Mouse (Mus musculus) gonadal fat pad, adult 2 months (tissue): ENCODE results near the gene Limch1. TPM values are rescaled to one million over a fixed set of nuclear protein-coding genes. Genes with fewer than 3 reads are reported as not detected.

ENCODE experiments used
- DNase-seq: peaks from one replicate; pipeline ENCODE4 v3.0.0-alpha.2; 2012; ENCODE audit warnings: low read depth
- polyA plus RNA-seq: library from polyadenylated mRNA; depleted of rRNA; stranded (reverse); fragments of >200 nt; gene quantifications from 2 replicates; pipeline ENCODE4 v1.2.3, GENCODE M21; 2012

Limch1 gene
- polyA plus RNA-seq, 1 experiment, result 11.7 TPM

- no peak for DNase-seq
Measured at GRCm38 (mm10) chr5:66829505-66829904, 83.9 kb downstream of the Limch1 start.

- DNase-seq, result no peak
Measured at GRCm38 (mm10) chr5:66830206-66830605, 84.6 kb downstream of the Limch1 start.

- DNase-seq, result no peak
Measured at GRCm38 (mm10) chr5:66834756-66835155, 89.1 kb downstream of the Limch1 start.

GRCm38 (mm10) chr5:66836892-66837291 lies 91.3 kb downstream of the Limch1 start:
- DNase-seq, result no peak

- no peak for DNase-seq
Measured at GRCm38 (mm10) chr5:66841971-66842370, 96.3 kb downstream of the Limch1 start.

DNA sequence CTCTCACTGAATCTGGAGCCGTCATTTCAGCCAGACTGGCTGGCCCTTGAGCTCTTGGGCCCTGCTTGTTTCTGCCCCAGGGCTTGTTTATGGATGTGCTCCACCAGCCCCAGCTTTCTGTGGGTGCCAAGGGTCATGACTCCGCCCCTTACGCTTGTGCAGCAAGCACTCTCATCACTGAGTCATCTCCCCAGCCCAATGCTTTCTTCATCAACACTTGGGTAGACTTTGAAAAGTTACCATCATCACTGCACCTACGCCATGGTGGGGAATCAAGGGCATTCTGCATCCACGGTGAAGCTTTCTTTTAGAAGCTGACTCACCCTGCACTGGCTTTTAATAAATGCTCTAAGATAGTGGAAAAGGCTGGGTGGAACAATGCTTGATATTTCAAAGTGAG lies 97.1 kb downstream of the Limch1 start:
- no peak for DNase-seq

GRCm38 (mm10) chr5:66848136-66848535 lies 102.5 kb downstream of the Limch1 start:
- no peak for DNase-seq

- DNase-seq, result no peak
Measured at GRCm38 (mm10) chr5:66849148-66849547, 103.5 kb downstream of the Limch1 start.

- DNase-seq, result no peak
Measured at GRCm38 (mm10) chr5:66850721-66851251, 105.2 kb downstream of the Limch1 start.

DNA sequence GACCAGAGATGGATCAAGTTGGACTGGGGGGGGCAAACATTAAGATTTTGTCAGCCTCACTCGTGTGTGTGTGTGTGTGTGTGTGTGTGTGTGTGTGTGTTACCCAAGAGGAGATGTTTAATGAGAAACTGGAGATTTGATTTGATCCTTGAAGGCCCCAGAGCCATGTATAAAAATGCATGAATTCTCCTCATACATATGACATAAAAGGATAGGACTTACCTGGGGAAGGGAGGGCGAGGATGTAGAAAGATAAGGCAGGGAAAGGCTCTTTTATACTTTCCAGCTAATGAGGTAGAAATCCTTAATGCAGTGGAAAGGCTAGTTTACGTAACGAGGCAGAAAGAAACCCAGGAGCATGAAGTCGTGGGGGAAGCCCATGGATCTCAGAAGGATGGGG lies 106.1 kb downstream of the Limch1 start:
- DNase-seq, result no peak

- no peak for DNase-seq
Measured at GRCm38 (mm10) chr5:66854263-66854662, 108.6 kb downstream of the Limch1 start.

DNA sequence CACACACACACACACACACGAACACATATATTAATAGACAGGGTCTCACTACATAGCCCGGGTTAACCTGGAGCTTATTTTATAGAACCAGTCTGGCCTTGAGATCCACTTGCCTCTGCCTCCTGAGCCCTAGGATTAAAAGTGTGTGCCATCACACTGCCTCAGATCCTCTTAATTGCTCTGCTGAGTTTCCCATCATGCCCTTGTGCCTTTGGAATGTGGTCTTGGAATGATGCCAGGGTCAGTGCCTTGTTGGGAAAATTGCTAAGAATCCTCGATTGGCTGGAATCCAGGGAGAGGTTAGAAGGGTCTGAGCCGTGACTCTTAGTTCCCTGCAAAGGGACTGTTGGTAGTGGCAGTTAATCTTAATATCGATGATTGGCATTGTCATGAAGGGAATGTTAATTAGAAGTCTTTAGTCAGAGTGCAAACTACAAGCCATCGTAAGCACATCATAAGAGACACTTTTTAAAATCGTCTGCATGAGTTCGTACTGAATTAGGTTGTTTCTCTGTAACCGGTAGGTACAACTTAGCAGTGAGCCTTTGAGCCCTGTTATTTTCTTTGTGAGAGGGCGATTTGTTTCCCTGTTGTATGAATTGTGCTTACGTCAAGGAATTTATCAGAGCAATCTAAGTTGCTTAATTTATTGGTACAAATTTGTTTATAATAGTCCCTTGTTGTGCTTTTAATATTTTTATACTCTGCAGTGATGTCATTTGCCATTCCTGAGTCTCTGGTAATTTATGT lies 109.9 kb downstream of the Limch1 start:
- DNase-seq, result no peak

GRCm38 (mm10) chr5:66859506-66859905 lies 113.9 kb downstream of the Limch1 start:
- DNase-seq, result no peak

GRCm38 (mm10) chr5:66861232-66862035 lies 115.8 kb downstream of the Limch1 start:
- no peak for DNase-seq

DNA sequence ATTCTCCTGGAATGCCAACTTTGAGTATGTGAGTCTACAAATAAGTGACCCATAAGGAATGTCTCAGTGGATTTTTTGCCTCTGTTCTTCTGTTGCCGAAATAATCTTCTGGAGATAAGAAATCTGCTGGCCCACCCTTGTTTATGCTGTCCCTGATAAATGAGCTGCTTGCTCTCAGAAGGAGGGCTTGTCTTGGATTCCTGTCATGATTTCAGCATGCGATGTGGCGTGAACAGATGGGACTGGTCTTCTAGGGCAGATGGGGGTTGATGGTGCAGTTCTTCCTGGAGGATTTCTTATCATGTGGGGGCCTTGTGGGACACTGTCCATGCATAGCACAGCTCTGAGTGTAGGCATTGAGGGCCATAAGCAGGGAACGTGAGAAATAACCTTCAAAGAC lies 116.5 kb downstream of the Limch1 start:
- no peak for DNase-seq

DNA sequence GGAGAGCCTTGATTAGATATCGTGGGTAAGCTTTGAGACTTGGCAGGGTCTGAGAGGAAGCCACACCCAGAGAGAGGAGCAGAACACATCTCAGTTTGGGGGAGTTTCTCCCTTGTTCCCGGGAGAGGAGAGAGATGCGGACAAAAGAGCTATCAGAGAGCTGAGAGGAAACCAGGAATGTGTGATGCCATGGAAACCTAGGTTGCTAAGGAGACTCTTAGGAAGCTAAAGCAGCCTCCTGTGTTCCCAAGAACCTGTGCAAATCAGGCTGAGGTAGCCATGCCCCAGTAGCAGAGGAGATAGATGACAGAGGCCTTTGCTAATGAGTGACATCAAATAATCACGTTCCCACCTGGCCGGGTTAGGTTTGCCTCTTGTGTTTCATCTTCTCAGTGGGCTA lies 119.6 kb downstream of the Limch1 start:
- no peak for DNase-seq

- no peak for DNase-seq
Measured at GRCm38 (mm10) chr5:66866019-66866418, 120.4 kb downstream of the Limch1 start.

DNA sequence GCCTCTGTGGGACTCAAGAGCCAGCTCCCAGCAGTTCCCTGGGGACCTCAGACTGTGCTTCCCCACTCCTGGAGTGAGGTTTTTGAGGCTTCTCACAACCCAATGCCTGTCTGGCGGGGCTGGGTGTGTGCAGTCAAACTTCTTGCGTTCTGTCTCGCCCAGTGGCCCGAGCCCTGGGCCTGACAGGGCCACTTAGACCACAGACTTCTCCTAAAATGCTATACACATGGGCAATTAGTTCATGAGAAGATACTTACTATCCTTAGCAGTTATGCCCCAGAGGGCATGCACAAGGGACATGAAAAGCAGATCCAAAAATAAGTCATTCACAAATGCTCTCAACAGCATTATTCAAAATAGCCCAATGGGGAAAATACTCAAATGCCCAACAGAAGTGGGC lies 123.9 kb downstream of the Limch1 start:
- no peak for DNase-seq

GRCm38 (mm10) chr5:66871521-66872050 lies 126.0 kb downstream of the Limch1 start:
- no peak for DNase-seq

- no peak for DNase-seq
Measured at GRCm38 (mm10) chr5:66872053-66872452, 126.4 kb downstream of the Limch1 start.

DNA sequence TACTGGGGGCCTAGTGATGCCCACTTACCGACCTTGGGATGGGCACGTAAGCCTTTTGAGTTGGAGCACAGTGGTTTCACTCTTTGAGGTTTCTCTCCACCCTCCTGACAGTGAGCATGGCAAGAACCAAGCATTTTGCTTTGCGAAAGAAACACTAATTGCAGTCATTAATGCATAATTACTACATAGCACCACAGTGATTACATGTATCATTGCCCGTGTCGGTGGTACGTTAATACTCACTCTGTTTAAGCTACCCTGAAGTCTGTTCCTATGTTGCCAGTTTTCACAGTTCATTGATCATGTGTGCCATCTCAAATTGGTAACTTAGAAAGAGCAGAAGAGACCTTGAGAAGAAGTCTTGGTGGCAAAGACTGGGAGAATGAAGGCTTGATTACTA lies 127.1 kb downstream of the Limch1 start:
- DNase-seq, result no peak

- no peak for DNase-seq
Measured at GRCm38 (mm10) chr5:66876018-66876805, 130.6 kb downstream of the Limch1 start.
